Mouse (Mus musculus): ENCODE results near the gene Olfr1371.

DNA sequence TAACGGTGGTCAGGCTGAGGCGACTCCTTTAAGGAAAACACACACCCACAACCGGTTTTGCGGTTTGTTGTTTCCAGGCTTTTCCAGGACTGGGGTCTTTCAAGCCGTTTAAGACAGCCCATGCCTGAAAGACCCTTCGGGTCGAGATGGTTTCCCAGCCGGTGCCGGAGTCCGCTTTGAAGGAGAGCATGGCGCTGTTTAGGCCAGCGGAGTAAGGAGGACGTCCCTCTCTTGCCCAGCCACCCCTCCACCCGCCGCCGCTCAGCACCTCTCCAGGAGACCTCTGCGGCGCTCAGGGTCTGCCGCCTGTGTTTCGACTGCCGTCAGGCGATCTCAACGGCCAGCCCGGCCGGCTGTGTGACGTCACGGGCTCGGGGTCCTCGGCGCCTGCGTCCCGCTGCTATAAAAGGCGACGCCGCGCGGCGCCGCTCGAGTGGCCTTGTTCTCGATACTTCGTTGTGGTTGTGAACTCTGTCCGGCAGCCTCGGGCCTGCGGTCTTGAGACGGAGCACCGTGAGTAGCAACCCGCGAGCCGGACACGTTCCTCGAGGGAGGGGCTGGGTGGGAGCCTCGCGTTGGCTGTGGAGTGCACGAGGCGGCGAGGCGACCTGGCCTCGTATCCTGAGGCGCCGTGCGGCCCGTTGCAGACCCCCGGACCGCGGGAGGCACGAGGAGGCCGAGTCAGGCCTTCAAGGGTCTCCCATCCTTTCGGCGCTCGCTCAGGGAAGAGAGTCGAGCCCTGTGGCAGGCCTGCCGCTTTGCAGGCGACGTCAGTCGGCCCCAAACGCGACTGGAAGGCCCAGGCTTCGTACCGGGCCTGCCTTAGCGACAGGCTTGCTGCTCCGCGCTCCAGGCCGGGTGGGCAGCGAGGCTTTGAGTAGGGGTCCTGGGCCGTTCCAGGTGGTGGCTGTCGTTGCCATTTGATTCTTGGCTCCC is 18.1 kb upstream of the Olfr1371 start, which contains the start of gene Skp1a:
- TF ChIP-seq TCF12 (IDR thresholded peaks at IDR 0.05; ENCODE audit: low read depth, low read length) (peak; percentile 97), ETS1 (conservative IDR thresholded peaks at IDR 0.05; ENCODE audit: low read depth, low read length) (0 out of 2 replicates have a peak, but pooled peaks have one; percentile 6), MXI1 (IDR thresholded peaks at IDR 0.05; ENCODE audit: low read depth, low read length) (peak; percentile 89), POLR2A (IDR thresholded peaks at IDR 0.05; ENCODE audit: low read depth, low read length) (peak; percentile 100), CTCF (conservative IDR thresholded peaks at IDR 0.05 in 1 of 2, IDR thresholded peaks at IDR 0.05 in 1 of 2; ENCODE audit: low read depth in 2 of 2, low read length in 2 of 2) (peak in 1 of 2 experiments; percentile 18; a peak in 1 of 4 replicates), MAFK (IDR thresholded peaks at IDR 0.05; ENCODE audit: insufficient replicate concordance, low read length) (no peak), EP300 (IDR thresholded peaks at IDR 0.05; ENCODE audit: low read length) (no peak), CHD1 (IDR thresholded peaks at IDR 0.05; ENCODE audit: low read depth, low read length) (peak; percentile 80), NELFE (IDR thresholded peaks at IDR 0.05; ENCODE audit: low read depth, low read length) (peak; percentile 99), MYC (IDR thresholded peaks at IDR 0.05; ENCODE audit: low read depth, low read length) (peak; percentile 46; the same call in 1 of the 2 replicates), BHLHE40 (IDR thresholded peaks at IDR 0.05; ENCODE audit: low read depth, low read length) (peak; percentile 57), TBP (conservative IDR thresholded peaks at IDR 0.05; ENCODE audit: low read depth, low read length) (peak; percentile 97), MEF2A (IDR thresholded peaks at IDR 0.05; ENCODE audit: borderline replicate concordance, low read depth, low read length) (peak; percentile 57; the same call in 1 of the 2 replicates), E2F4 (IDR thresholded peaks at IDR 0.05; ENCODE audit: insufficient replicate concordance, low read depth, low read length) (no peak)
